Mouse (Mus musculus) liver, postnatal 0 days (tissue): ENCODE data around the gene Ralgds. TPM values are rescaled to one million over a fixed set of nuclear protein-coding genes. Genes with fewer than 3 reads are reported as not detected.
"Not testable (repeated sequence)": the region's sequence is repeated elsewhere in the genome, so short reads cannot be mapped to it uniquely, and the experiment has no call there.

Experiments
- ATAC-seq: fragments of 200-750 bp; cut with Nextera tagmentation; 2 replicates; pipeline ENCODE4 v1.8.0; 2017; ENCODE audit warnings: mild to moderate bottlenecking, moderate library complexity
- DNase-seq: peaks from one replicate; pipeline ENCODE4 v3.0.0-alpha.2; 2016
- H3K27ac ChIP-seq: fragments of 300-500 bp; sonication (generic); 2 replicates; pipeline ENCODE4 v1.5.1; 2014; ENCODE audit warnings: antibody characterized with exemption, moderate library complexity, mild to moderate bottlenecking, low read depth
- H3K27me3 ChIP-seq: fragments of 300-500 bp; sonication (generic); 2 replicates; pipeline ENCODE4 v1.6.1; 2014; ENCODE audit warnings: low read length, control low read depth, mixed read lengths; ENCODE audit not compliant: insufficient read depth
- H3K36me3 ChIP-seq: fragments of 300-500 bp; sonication (generic); replicated peaks from 2 replicates; pipeline ENCODE4 v1.6.1; 2014; ENCODE audit warnings: mild to moderate bottlenecking, control low read depth, low read length, moderate library complexity, mixed read lengths; ENCODE audit not compliant: insufficient read depth
- H3K4me1 ChIP-seq: fragments of 300-500 bp; sonication (generic); 2 replicates; pipeline ENCODE4 v1.6.1; 2014; ENCODE audit warnings: antibody characterized with exemption, mild to moderate bottlenecking, control low read depth; ENCODE audit not compliant: insufficient read depth
- H3K4me2 ChIP-seq: fragments of 300-500 bp; sonication (generic); 2 replicates; pipeline ENCODE4 v1.6.1; 2014; ENCODE audit warnings: low read depth, mild to moderate bottlenecking, low read length, moderate library complexity, mixed read lengths
- H3K4me3 ChIP-seq: fragments of 300-500 bp; sonication (generic); 2 replicates; pipeline ENCODE4 v1.5.1; 2014; ENCODE audit warnings: low read depth, low read length
- H3K9ac ChIP-seq: fragments of 300-500 bp; sonication (generic); replicated peaks from 2 replicates; pipeline ENCODE4 v1.6.1; 2014; ENCODE audit warnings: mild to moderate bottlenecking, moderate library complexity
- H3K9me3 ChIP-seq: fragments of 300-500 bp; sonication (generic); 2 replicates; pipeline ENCODE4 v1.6.1; 2016; ENCODE audit warnings: mild to moderate bottlenecking, control low read depth, low read length, mixed read lengths
- CTCF ChIP-seq: sonication (generic); IDR thresholded peaks from 2 replicates; pipeline ENCODE4 v1.5.1; 2016; ENCODE audit warnings: antibody characterized with exemption, low read depth
- EP300 ChIP-seq: IDR thresholded peaks from 2 replicates; pipeline ENCODE4 v1.6.1; 2016; ENCODE audit warnings: antibody characterized with exemption, low read depth, mild to moderate bottlenecking
- WGBS: fragments of 180-500 bp; shearing (Covaris S2); extraction: QIAGEN DNeasy Blood & Tissue Kit; methylation state at CpG from one replicate; pipeline ENCODE4 v1.1.7; 2014; ENCODE audit not compliant: insufficient replicate concordance; 5-methylcytosine and 5-hydroxymethylcytosine counted together
- polyA plus RNA-seq: library from polyadenylated mRNA; unstranded; fragments of >200 nt; fragmentation: Nextera tagmentation; extraction: Ambion mirVana; gene quantifications from 2 replicates; pipeline ENCODE4 v1.2.1, GENCODE M21; 2015

The Ralgds gene
- polyA plus RNA-seq, 1 experiment from 2014 or later: 1.8 TPM

- WGBS: 95% methylated on average over 14 of the region's 14 CpGs
- no peak overlapping the region for H3K4me2 ChIP-seq
- TF ChIP-seq EP300 (no peak), CTCF (no peak)
Observed at GRCm38 (mm10) chr2:28469461-28469860, 43.5 kb upstream of the Ralgds start.

GRCm38 (mm10) chr2:28470591-28470990 lies 42.3 kb upstream of the Ralgds start:
- Histone ChIP-seq H3K9me3 (no peaks in the 10 kb centered on the region), H3K4me2 (no peak overlapping the region), H3K27me3 (peaks cover 3% of the 10 kb centered on the region; the same call in 1 of the 2 replicates), H3K36me3 (peaks cover 14% of the 10 kb centered on the region), H3K9ac (no peak overlapping the region), H3K27ac (no peak overlapping the region), H3K4me3 (no peak overlapping the region), H3K4me1 (peaks cover 16% of the 10 kb centered on the region)
- no peak for ATAC-seq
- WGBS: 77% methylated on average over 2 of the region's 2 CpGs
- no peak for DNase-seq
- TF ChIP-seq CTCF (no peak), EP300 (no peak)

More at GRCm38 (mm10) chr2:28469461-28469860, 43.5 kb upstream of the Ralgds start:
- Histone ChIP-seq H3K9me3 (no peaks in the 10 kb centered on the region), H3K4me3 (no peak overlapping the region), H3K27ac (no peak overlapping the region), H3K4me1 (peaks cover 16% of the 10 kb centered on the region), H3K9ac (no peak overlapping the region), H3K27me3 (peaks cover 3% of the 10 kb centered on the region; the same call in 1 of the 2 replicates), H3K36me3 (peaks cover 14% of the 10 kb centered on the region)
- DNase-seq: no peak
- ATAC-seq: no peak

- H3K9ac ChIP-seq, H3K4me3 ChIP-seq, H3K27ac ChIP-seq, H3K27me3 ChIP-seq, ATAC-seq, H3K9me3 ChIP-seq, H3K4me2 ChIP-seq, DNase-seq: not testable (repeated sequence)
- peaks cover 14% of the 10 kb centered on the region for H3K36me3 ChIP-seq
- 90% methylated on average over 8 of the region's 8 CpGs for WGBS
- H3K4me1 ChIP-seq: peaks cover 10% of the 10 kb centered on the region
Observed at GRCm38 (mm10) chr2:28472011-28472410, 40.9 kb upstream of the Ralgds start.

GRCm38 (mm10) chr2:28477993-28478392 lies 34.9 kb upstream of the Ralgds start:
- not testable (repeated sequence) for H3K27ac ChIP-seq, DNase-seq, H3K36me3 ChIP-seq, H3K4me1 ChIP-seq, H3K4me2 ChIP-seq, H3K27me3 ChIP-seq, H3K4me3 ChIP-seq, H3K9ac ChIP-seq, H3K9me3 ChIP-seq, ATAC-seq
- 86% methylated on average over 5 of the region's 5 CpGs for WGBS

- WGBS: 71% methylated on average over 20 of the region's 20 CpGs
- H3K9me3 ChIP-seq: no peaks in the 10 kb centered on the region
- TF ChIP-seq CTCF (no peak), EP300 (no peak)
- H3K27ac ChIP-seq: no peak overlapping the region
- H3K4me2 ChIP-seq: no peak overlapping the region
- no peak for ATAC-seq
- no peaks in the 10 kb centered on the region for H3K4me1 ChIP-seq
- no peaks in the 10 kb centered on the region for H3K27me3 ChIP-seq
- no peaks in the 10 kb centered on the region for H3K36me3 ChIP-seq
- H3K9ac ChIP-seq: no peak overlapping the region
- no peak for DNase-seq
- no peak overlapping the region for H3K4me3 ChIP-seq
Observed at GRCm38 (mm10) chr2:28479208-28480204, 33.4 kb upstream of the Ralgds start.

- no peaks in the 10 kb centered on the region for H3K4me1 ChIP-seq
- no peak overlapping the region for H3K27ac ChIP-seq
- 43% methylated on average over 2 of the region's 2 CpGs for WGBS
- DNase-seq (no peak), ATAC-seq (no peak)
- H3K9ac ChIP-seq: no peak overlapping the region
- no peaks in the 10 kb centered on the region for H3K27me3 ChIP-seq
- TF ChIP-seq EP300 (no peak), CTCF (no peak)
- H3K9me3 ChIP-seq: no peaks in the 10 kb centered on the region
- H3K4me2 ChIP-seq: no peak overlapping the region
- H3K36me3 ChIP-seq: no peaks in the 10 kb centered on the region
- H3K4me3 ChIP-seq: no peak overlapping the region
Observed at GRCm38 (mm10) chr2:28483861-28484260, 29.1 kb upstream of the Ralgds start.
